Mouse (Mus musculus): ENCODE results near the gene Fbxo47. TPM values are rescaled to one million over a fixed set of nuclear protein-coding genes. Genes with fewer than 3 reads are reported as not detected.
A peak's percentile ranks its signal among the peaks of the same experiment; 100 is the strongest.

Fbxo47 gene
- total RNA-seq, 2 experiments from 2014 or later, result 0.14 to 0.20 TPM

GRCm38 (mm10) chr11:97813746-97814515 lies 70.0 kb downstream of the Fbxo47 start:
- intact Hi-C loops (cut with DNase I), result no loop called here
- H3K4me3 ChIP-seq, result peak overlapping the region; percentile 5; the same call in 1 of the 2 replicates
- H3K27ac ChIP-seq, result peak overlapping the region; percentile 49
- peak; percentile 35 for DNase-seq
- no peak for TF ChIP-seq CTCF (IDR thresholded peaks at IDR 0.05)

GRCm38 (mm10) chr11:97813085-97813484 lies 70.9 kb downstream of the Fbxo47 start:
- no peak for TF ChIP-seq CTCF (IDR thresholded peaks at IDR 0.05)
- Histone ChIP-seq H3K4me3 (peak overlapping the region; percentile 23; the same call in 1 of the 2 replicates), H3K27ac (no peak overlapping the region)
- intact Hi-C loops (cut with DNase I), result no loop called here
- DNase-seq, result peak; percentile 14

- TF ChIP-seq CTCF (IDR thresholded peaks at IDR 0.05), result no peak
- intact Hi-C loops (cut with DNase I), result no loop called here
- Histone ChIP-seq H3K4me3 (no peak overlapping the region), H3K27ac (peak overlapping the region; percentile 16; the same call in 1 of the 2 replicates)
- DNase-seq, result peak; percentile 13
Observed at GRCm38 (mm10) chr11:97812491-97812921, 71.4 kb downstream of the Fbxo47 start.

GRCm38 (mm10) chr11:97811569-97812362 lies 72.2 kb downstream of the Fbxo47 start:
- H3K4me3 ChIP-seq, result no peak overlapping the region
- peak; percentile 10 for DNase-seq
- H3K27ac ChIP-seq, result no peak overlapping the region
- intact Hi-C loops (cut with DNase I), result no loop called here
- TF ChIP-seq CTCF (IDR thresholded peaks at IDR 0.05), result no peak

GRCm38 (mm10) chr11:97810970-97811369 lies 73.0 kb downstream of the Fbxo47 start:
- no peak for TF ChIP-seq CTCF (IDR thresholded peaks at IDR 0.05)
- intact Hi-C loops (cut with DNase I), result no loop called here
- DNase-seq, result no peak
- no peak overlapping the region for H3K4me3 ChIP-seq
- 0 out of 2 replicates have a peak overlapping the region, but pooled peaks have one; percentile 20 for H3K27ac ChIP-seq

- intact Hi-C loops (cut with DNase I), result no loop called here
- DNase-seq, result no peak
- Histone ChIP-seq H3K4me3 (no peak overlapping the region), H3K27ac (peak overlapping the region; percentile 17; the same call in 1 of the 2 replicates)
- TF ChIP-seq CTCF (IDR thresholded peaks at IDR 0.05), result no peak
Observed at GRCm38 (mm10) chr11:97810356-97810755, 73.6 kb downstream of the Fbxo47 start.

GRCm38 (mm10) chr11:97809235-97810121 lies 74.5 kb downstream of the Fbxo47 start:
- DNase-seq, result no peak
- intact Hi-C loops (cut with DNase I), result no loop called here
- peak overlapping the region; percentile 49 for H3K4me3 ChIP-seq
- no peak for TF ChIP-seq CTCF (IDR thresholded peaks at IDR 0.05)
- peak overlapping the region; percentile 97 for H3K27ac ChIP-seq

- H3K27ac ChIP-seq, result peak overlapping the region; percentile 97
- intact Hi-C loops (cut with DNase I), result no loop called here
- peak; percentile 65 for DNase-seq
- TF ChIP-seq CTCF (IDR thresholded peaks at IDR 0.05), result no peak
- H3K4me3 ChIP-seq, result peak overlapping the region; percentile 49
Observed at GRCm38 (mm10) chr11:97808621-97809234, 75.2 kb downstream of the Fbxo47 start.

GRCm38 (mm10) chr11:97808093-97808492 lies 75.9 kb downstream of the Fbxo47 start:
- H3K27ac ChIP-seq, result peak overlapping the region; percentile 97
- peak; percentile 66 for DNase-seq
- TF ChIP-seq CTCF (IDR thresholded peaks at IDR 0.05), result no peak
- intact Hi-C loops (cut with DNase I), result no loop called here
- peak overlapping the region; percentile 49 for H3K4me3 ChIP-seq

- DNase-seq, result peak; percentile 63
- peak overlapping the region; percentile 97 for H3K27ac ChIP-seq
- peak overlapping the region; percentile 49 for H3K4me3 ChIP-seq
- no peak for TF ChIP-seq CTCF (IDR thresholded peaks at IDR 0.05)
- intact Hi-C loops (cut with DNase I), result no loop called here
Observed at GRCm38 (mm10) chr11:97807626-97808025, 76.3 kb downstream of the Fbxo47 start.

- peak overlapping the region; percentile 56 for H3K4me3 ChIP-seq
- DNase-seq, result no peak
- H3K27ac ChIP-seq, result peak overlapping the region; percentile 97
- intact Hi-C loops (cut with DNase I), result no loop called here
- TF ChIP-seq CTCF (IDR thresholded peaks at IDR 0.05), result no peak
Observed at GRCm38 (mm10) chr11:97806613-97806964, 77.4 kb downstream of the Fbxo47 start.
